Mouse (Mus musculus) liver, adult 2 months (tissue): ENCODE results near the gene Rdx. TPM values are rescaled to one million over a fixed set of nuclear protein-coding genes. Genes with fewer than 3 reads are reported as not detected.

Experiments used
- DNase-seq: peaks from one replicate; pipeline ENCODE4 v3.0.0-alpha.2; 2011; ENCODE audit warnings: low read depth, low spot score; ENCODE audit errors: extremely low read depth
- H3K27ac ChIP-seq: fragments of 200-500 bp; replicated peaks from 2 replicates; pipeline ENCODE4 v1.5.1; 2012; ENCODE audit warnings: low read depth, mild to moderate bottlenecking, control low read depth, inconsistent platforms, low read length; ENCODE audit not compliant: insufficient read depth
- H3K27me3 ChIP-seq: fragments of 200-500 bp; 2 replicates; pipeline ENCODE4 v1.6.1; 2012; ENCODE audit warnings: mild to moderate bottlenecking, moderate library complexity, low read length, inconsistent platforms; ENCODE audit not compliant: control insufficient read depth, insufficient read depth
- H3K36me3 ChIP-seq: fragments of 200-500 bp; 2 replicates; pipeline ENCODE4 v1.6.1; 2012; ENCODE audit warnings: low read length, inconsistent platforms; ENCODE audit not compliant: control insufficient read depth, insufficient read depth
- H3K4me1 ChIP-seq: fragments of 200-500 bp; 2 replicates; pipeline ENCODE4 v1.6.1; 2011; ENCODE audit warnings: low read length; ENCODE audit not compliant: control insufficient read depth, insufficient read depth
- H3K4me3 ChIP-seq: fragments of 200-500 bp; 2 replicates; pipeline ENCODE4 v1.5.1; 2011; ENCODE audit warnings: low read depth, mild to moderate bottlenecking, control low read depth, low read length, moderate library complexity; ENCODE audit not compliant: insufficient read depth
- H3K79me2 ChIP-seq: fragments of 200-500 bp; 2 replicates; pipeline ENCODE4 v1.6.1; 2012; ENCODE audit warnings: inconsistent platforms, mild to moderate bottlenecking, low read length, moderate library complexity; ENCODE audit not compliant: control insufficient read depth, insufficient read depth
- H3K9ac ChIP-seq: fragments of 200-500 bp; 2 replicates; pipeline ENCODE4 v1.6.1; 2012; ENCODE audit warnings: low read depth, mild to moderate bottlenecking, control low read depth, inconsistent platforms, low read length
- CTCF ChIP-seq: fragments of 200-500 bp; IDR thresholded peaks from 2 replicates; pipeline ENCODE4 v1.5.1; 2011; ENCODE audit warnings: low read depth, low read length, control low read depth
- POLR2A ChIP-seq: fragments of 200-500 bp; IDR thresholded peaks from 2 replicates; pipeline ENCODE4 v1.6.1; 2011; ENCODE audit warnings: low read length, control low read depth; ENCODE audit not compliant: insufficient read depth; ENCODE audit errors: extremely low read depth
- WGBS: fragments of 180-500 bp; shearing (Covaris S2); methylation state at CpG from one replicate; pipeline ENCODE4 v1.1.7; 2018; 5-methylcytosine and 5-hydroxymethylcytosine counted together
- polyA plus RNA-seq: library from polyadenylated mRNA; depleted of rRNA; stranded (reverse); fragments of >200 nt; gene quantifications from 2 replicates; pipeline ENCODE4 v1.2.3, GENCODE M21; 2012; rRNA removed
- total RNA-seq: library from RNA; depleted of rRNA; stranded (reverse); fragments of >200 nt; gene quantifications from 2 replicates; pipeline ENCODE4 v1.2.3, GENCODE M21; 2014; rRNA removed

The Rdx gene
- total and polyA plus RNA-seq, 2 experiments: 30.5 to 167 TPM

DNA sequence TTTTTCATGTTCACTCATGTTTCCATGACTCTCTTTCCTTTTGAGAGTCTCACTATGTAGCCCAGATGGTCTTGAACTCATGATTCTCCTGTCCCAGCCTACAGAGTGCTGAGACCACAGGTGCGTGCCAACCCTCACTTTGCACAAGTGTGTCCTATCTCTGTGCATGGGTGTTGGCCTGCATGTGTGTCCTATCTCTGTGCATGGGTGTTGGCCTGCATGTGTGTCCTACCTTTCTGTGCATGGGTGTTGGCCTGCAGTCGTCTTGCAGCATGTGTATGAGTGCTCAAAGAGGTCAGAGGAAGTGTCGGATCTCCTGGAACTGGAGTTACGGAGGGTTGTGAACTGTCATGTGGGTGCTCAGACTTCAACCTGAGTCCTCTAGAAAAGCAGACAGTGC lies 72.2 kb downstream of the Rdx start:
- no peaks in the 10 kb centered on the region for H3K27me3 ChIP-seq
- WGBS: 89% methylated on average over 4 of the region's 4 CpGs
- H3K27ac ChIP-seq: no peak overlapping the region
- no peaks in the 10 kb centered on the region for H3K4me1 ChIP-seq
- H3K9ac ChIP-seq: no peak overlapping the region
- no peaks in the 10 kb centered on the region for H3K79me2 ChIP-seq
- H3K36me3 ChIP-seq: peaks cover 9% of the 10 kb centered on the region; the same call in 1 of the 2 replicates
- H3K4me3 ChIP-seq: no peak overlapping the region
- TF ChIP-seq CTCF (no peak), POLR2A (no peak)
- DNase-seq: no peak

DNA sequence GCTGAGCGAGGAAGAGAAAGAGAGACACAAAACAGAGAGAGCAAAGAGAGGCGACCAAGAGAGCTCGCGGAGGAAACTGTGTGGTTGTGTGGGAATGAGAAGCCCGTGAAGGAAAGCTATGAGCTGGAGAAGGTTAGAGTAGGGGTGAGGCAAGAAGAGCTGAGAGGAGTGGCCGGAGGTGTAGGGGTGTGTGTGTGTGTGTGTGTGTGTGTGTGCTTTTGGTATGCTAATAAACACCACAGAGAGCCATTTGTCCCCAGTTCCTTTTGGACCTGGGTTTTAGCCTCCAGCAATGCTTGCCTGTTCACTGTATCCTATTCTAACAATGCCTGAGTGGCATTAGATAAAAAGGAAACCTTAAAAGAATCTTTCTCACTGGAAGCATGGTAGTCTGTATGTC lies 78.3 kb downstream of the Rdx start:
- TF ChIP-seq CTCF (no peak), POLR2A (no peak)

DNA sequence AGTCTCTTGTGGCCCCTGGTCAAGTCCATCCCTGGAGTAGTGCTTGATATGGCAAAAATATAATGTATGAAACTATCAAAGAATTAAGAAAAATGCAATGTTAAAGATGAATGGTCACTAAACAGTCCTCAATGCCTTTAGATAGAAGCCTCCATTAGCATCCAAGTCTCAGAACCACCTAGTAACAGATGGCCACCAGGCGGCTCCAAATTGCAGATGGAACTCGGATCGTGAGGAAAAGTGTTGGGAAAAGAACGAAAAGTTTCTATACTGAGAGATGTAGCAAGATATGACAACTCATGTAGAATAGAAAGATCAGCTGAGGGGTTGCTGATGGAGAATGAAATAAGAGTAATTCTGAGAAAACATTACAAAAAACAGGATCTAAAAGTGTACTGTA lies 83.4 kb downstream of the Rdx start:
- Histone ChIP-seq H3K27ac (no peak overlapping the region), H3K27me3 (no peaks in the 10 kb centered on the region), H3K79me2 (no peaks in the 10 kb centered on the region; the same call in 1 of the 2 replicates), H3K4me1 (peaks cover 4% of the 10 kb centered on the region; the same call in 1 of the 2 replicates), H3K9ac (no peak overlapping the region), H3K36me3 (peaks cover 4% of the 10 kb centered on the region; the same call in 1 of the 2 replicates), H3K4me3 (no peak overlapping the region)
- TF ChIP-seq POLR2A (no peak), CTCF (peak; percentile 24; the same call in 1 of the 2 replicates)
- no peak for DNase-seq
- WGBS: 70% methylated on average over 4 of the region's 4 CpGs

More for the DNA sequence above, 78.3 kb downstream of the Rdx start:
- DNase-seq: no peak
- Histone ChIP-seq H3K36me3 (peaks cover 4% of the 10 kb centered on the region; the same call in 1 of the 2 replicates), H3K27me3 (no peaks in the 10 kb centered on the region), H3K9ac (no peak overlapping the region), H3K27ac (no peak overlapping the region), H3K79me2 (no peaks in the 10 kb centered on the region; the same call in 1 of the 2 replicates), H3K4me1 (no peaks in the 10 kb centered on the region), H3K4me3 (no peak overlapping the region)
- over 99% methylated on average over 6 of the region's 6 CpGs for WGBS

DNA sequence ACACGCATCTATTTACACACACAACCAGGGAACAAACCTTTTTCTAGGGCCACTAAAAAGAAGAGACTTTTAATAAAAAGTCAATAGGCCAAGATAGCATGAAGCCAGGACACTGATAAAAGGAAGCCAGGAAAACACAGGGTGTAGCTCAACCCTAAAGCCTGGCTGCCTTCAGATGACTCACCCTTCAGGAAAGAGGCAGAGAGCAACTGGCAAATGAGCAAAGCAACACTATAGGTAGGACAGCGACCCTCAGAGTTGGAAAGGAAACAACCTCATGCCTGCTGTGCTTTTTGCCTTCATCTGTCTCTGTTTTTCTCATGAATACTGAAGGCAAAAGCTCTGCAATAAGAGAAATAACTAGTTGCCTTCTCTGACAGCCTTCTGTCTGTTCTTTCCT lies 85.8 kb downstream of the Rdx start:
- Histone ChIP-seq H3K9ac (no peak overlapping the region), H3K4me1 (peaks cover 4% of the 10 kb centered on the region; the same call in 1 of the 2 replicates), H3K27ac (no peak overlapping the region), H3K79me2 (no peaks in the 10 kb centered on the region; the same call in 1 of the 2 replicates), H3K27me3 (no peaks in the 10 kb centered on the region), H3K4me3 (no peak overlapping the region), H3K36me3 (no peaks in the 10 kb centered on the region)
- TF ChIP-seq CTCF (no peak), POLR2A (no peak)
- no peak for DNase-seq
- WGBS: 76% methylated on average over 2 of the region's 2 CpGs

Other genes with a start within 250 kb of the Rdx start
- gene Fdx1, start 83.6 kb upstream of the Rdx start, total RNA-seq: 144 and 160 TPM in 2 replicates
- 290 and 313 TPM in 2 replicates for gene Fdx1, start 83.6 kb upstream of the Rdx start, polyA plus RNA-seq
- gene Zc3h12c, start 121.4 kb downstream of the Rdx start, total RNA-seq: 4.5 and 6.0 TPM in 2 replicates
- 0.98 and 1.1 TPM in 2 replicates for gene Zc3h12c, start 121.4 kb downstream of the Rdx start, polyA plus RNA-seq